Comparison of ENCODE assay signal across 8 mouse cellular contexts in genomic region chr9:118927501-118927900, GRCm38 (mm10). TPM values are rescaled to one million over a fixed set of nuclear protein-coding genes. Genes with fewer than 3 reads are reported as not detected.
A peak's percentile ranks its signal among the peaks of the same experiment; 100 is the strongest.
DNase-seq lines count a peak whose midpoint lies in the region; ATAC-seq and TF ChIP-seq lines count a peak whose summit lies in the region.

No protein-coding gene starts in this region.

- H3K27ac ChIP-seq in neural tube, embryonic 11.5 days (ENCODE audit: low read depth, low read length) = no peak overlapping the region
- peak overlapping the region; percentile 85 for H3K27ac ChIP-seq in intestine, embryonic 16.5 days (ENCODE audit: low read length)
- no peak overlapping the region for H3K27ac ChIP-seq in liver, postnatal 0 days (ENCODE audit: low read depth)
- H3K27ac ChIP-seq in stomach, embryonic 15.5 days = peak overlapping the region; percentile 92

- no peak for TF ChIP-seq CTCF in liver, postnatal 0 days (IDR thresholded peaks at IDR 0.05; ENCODE audit: low read depth)

- H3K36me3 ChIP-seq in neural tube, embryonic 11.5 days (ENCODE audit: control insufficient read depth, insufficient read depth, low read length) = no peaks in the 10 kb centered on the region
- H3K36me3 ChIP-seq in intestine, embryonic 16.5 days (ENCODE audit: control insufficient read depth, insufficient read depth, low read length) = no peaks in the 10 kb centered on the region
- H3K36me3 ChIP-seq in liver, postnatal 0 days (replicated peaks; ENCODE audit: insufficient read depth, low read length) = no peaks in the 10 kb centered on the region
- H3K36me3 ChIP-seq in stomach, embryonic 15.5 days = no peaks in the 10 kb centered on the region; the same call in 1 of the 2 replicates

- peak; percentile 38 to 58 for DNase-seq in adrenal gland, adult (ENCODE audit: inconsistent age in 2 of 2, low spot score in 1 of 2)
- no peak for DNase-seq in adrenal gland, adult 2 months
- no peak for DNase-seq in neural tube, embryonic 11.5 days (ENCODE audit: low spot score)
- no peak for DNase-seq in neural tube, embryonic 10.5 days (ENCODE audit: extremely low spot score, low spot score)
- no peak for DNase-seq in liver, postnatal 0 days
- DNase-seq in adrenal gland, postnatal 4 days (ENCODE audit: low spot score in 2 of 2) = no peak

- peak overlapping the region; percentile 98 for H3K4me2 ChIP-seq in neural tube, embryonic 11.5 days (ENCODE audit: low read depth)
- H3K4me2 ChIP-seq in intestine, embryonic 16.5 days (ENCODE audit: low read depth, low read length) = peak overlapping the region; percentile 96
- peak overlapping the region; percentile 98 for H3K4me2 ChIP-seq in liver, postnatal 0 days (ENCODE audit: low read depth, low read length)
- H3K4me2 ChIP-seq in stomach, embryonic 15.5 days = peak overlapping the region; percentile 90

- WGBS in neural tube, embryonic 11.5 days = 48% methylated on average over 8 of the region's 8 CpGs
- 24% methylated on average over 8 of the region's 8 CpGs for WGBS in intestine, embryonic 16.5 days
- 11% methylated on average over 8 of the region's 8 CpGs for WGBS in liver, postnatal 0 days (ENCODE audit: insufficient replicate concordance)
- 22% methylated on average over 8 of the region's 8 CpGs for WGBS in stomach, embryonic 15.5 days

- H3K4me1 ChIP-seq in neural tube, embryonic 11.5 days (ENCODE audit: control insufficient read depth, insufficient read depth, low read length) = peaks cover 22% of the 10 kb centered on the region
- H3K4me1 ChIP-seq in intestine, embryonic 16.5 days (ENCODE audit: control insufficient read depth, insufficient read depth, low read length) = peaks cover 15% of the 10 kb centered on the region
- H3K4me1 ChIP-seq in liver, postnatal 0 days (ENCODE audit: insufficient read depth) = peaks cover 23% of the 10 kb centered on the region
- H3K4me1 ChIP-seq in stomach, embryonic 15.5 days = peaks cover 28% of the 10 kb centered on the region

- H3K9ac ChIP-seq in neural tube, embryonic 11.5 days (ENCODE audit: low read length) = peak overlapping the region; percentile 80; the same call in 1 of the 2 replicates
- peak overlapping the region; percentile 91 for H3K9ac ChIP-seq in intestine, embryonic 16.5 days (ENCODE audit: low read depth, low read length)
- peak overlapping the region; percentile 80; the same call in 1 of the 2 replicates for H3K9ac ChIP-seq in liver, postnatal 0 days (replicated peaks)
- peak overlapping the region; percentile 79 for H3K9ac ChIP-seq in stomach, embryonic 15.5 days

- H3K27me3 ChIP-seq in neural tube, embryonic 11.5 days (ENCODE audit: control insufficient read depth, insufficient read depth, low read length) = no peaks in the 10 kb centered on the region
- H3K27me3 ChIP-seq in intestine, embryonic 16.5 days (replicated peaks; ENCODE audit: control insufficient read depth, insufficient read depth, low read length) = no peaks in the 10 kb centered on the region
- no peaks in the 10 kb centered on the region for H3K27me3 ChIP-seq in liver, postnatal 0 days (ENCODE audit: insufficient read depth, low read length)
- H3K27me3 ChIP-seq in stomach, embryonic 15.5 days (replicated peaks) = no peaks in the 10 kb centered on the region

- H3K9me3 ChIP-seq in neural tube, embryonic 11.5 days (ENCODE audit: control insufficient read depth, low read length) = no peaks in the 10 kb centered on the region
- no peaks in the 10 kb centered on the region for H3K9me3 ChIP-seq in intestine, embryonic 16.5 days (ENCODE audit: control insufficient read depth, low read length)
- H3K9me3 ChIP-seq in liver, postnatal 0 days (ENCODE audit: low read length) = no peaks in the 10 kb centered on the region
- no peaks in the 10 kb centered on the region for H3K9me3 ChIP-seq in stomach, embryonic 15.5 days

- TF ChIP-seq EP300 in liver, postnatal 0 days (IDR thresholded peaks at IDR 0.05; ENCODE audit: low read depth) = no peak

- H3K4me3 ChIP-seq in neural tube, embryonic 11.5 days (ENCODE audit: low read depth, low read length) = peak overlapping the region; percentile 74
- peak overlapping the region; percentile 85 for H3K4me3 ChIP-seq in intestine, embryonic 16.5 days (ENCODE audit: low read length)
- H3K4me3 ChIP-seq in liver, postnatal 0 days (ENCODE audit: low read depth, low read length) = peak overlapping the region; percentile 85
- peak overlapping the region; percentile 75 for H3K4me3 ChIP-seq in stomach, embryonic 15.5 days (replicated peaks)

- ATAC-seq in neural tube, embryonic 11.5 days (ENCODE audit: insufficient read depth, low FRiP score, low TSS enrichment) = no peak
- ATAC-seq in intestine, embryonic 16.5 days = no peak
- ATAC-seq in liver, postnatal 0 days = no peak
- ATAC-seq in stomach, embryonic 15.5 days (ENCODE audit: insufficient read depth, low FRiP score, low read depth) = no peak

RNA-seq across cellular contexts. Expression of gene Ctdspl, which starts 1.2 kb away (rescaled TPM):
- total RNA-seq in adrenal gland, adult 2 months (2021) = 10 to 100 TPM; 28.0 to 33.1 TPM
- 19.8 and 21.0 TPM in 2 replicates for polyA plus RNA-seq in adrenal gland, adult 2 months (2012; rRNA removed)
- 8.0 and 8.6 TPM in 2 replicates for polyA plus RNA-seq in neural tube, embryonic 11.5 days (2014; fragmentation: Nextera tagmentation; extraction: Ambion mirVana)
- polyA plus RNA-seq in intestine, embryonic 16.5 days (2015; fragmentation: Nextera tagmentation; extraction: Ambion mirVana) = 17.6 and 18.8 TPM in 2 replicates
- polyA plus RNA-seq in liver, postnatal 0 days (2015; fragmentation: Nextera tagmentation; extraction: Ambion mirVana) = 2.2 and 2.4 TPM in 2 replicates
- polyA plus RNA-seq in stomach, embryonic 15.5 days (2015; fragmentation: Nextera tagmentation; extraction: Ambion mirVana) = 16.7 and 17.4 TPM in 2 replicates
- 10 to 100 TPM; 32.5 to 37.4 TPM for total RNA-seq in adrenal gland, postnatal 4 days (2021)

Comparison
In these comparisons a context has a peak if more than half of its experiments do, and no peak if none do; other contexts are left out.
1. DNase-seq: peak in adrenal gland, adult (2 of 2); none in adrenal gland, adult 2 months (single experiment), neural tube, embryonic 11.5 days (single experiment), neural tube, embryonic 10.5 days (single experiment), liver, postnatal 0 days (single experiment) and adrenal gland, postnatal 4 days (0 of 2).
2. H3K27ac ChIP-seq: peak in intestine, embryonic 16.5 days (single experiment) and stomach, embryonic 15.5 days (single experiment); none in neural tube, embryonic 11.5 days (single experiment) and liver, postnatal 0 days (single experiment).
3. Peak in every context shown above with its lines, with median percentiles within 50 percentile points of each other: H3K4me2 ChIP-seq, H3K4me3 ChIP-seq and H3K9ac ChIP-seq.